Mouse (Mus musculus) telencephalon, adult 2 months (tissue): ENCODE measurements around the gene Nova2.

Source experiments
- DNase-seq: peaks from one replicate; pipeline ENCODE4 v3.0.0-alpha.2; 2011; ENCODE audit warnings: low read depth, low spot score

Nova2 gene

GRCm38 (mm10) chr7:18923711-18924191 lies 1.9 kb upstream of the Nova2 start:
- peak; percentile 53 for DNase-seq

- DNase-seq = no peak
Measured at GRCm38 (mm10) chr7:18924321-18924720, 1.4 kb upstream of the Nova2 start.

GRCm38 (mm10) chr7:18926041-18926790 lies 528 bp downstream of the Nova2 start:
- DNase-seq = no peak

- no peak for DNase-seq
Measured at GRCm38 (mm10) chr7:18926911-18927310, 1.2 kb downstream of the Nova2 start.

GRCm38 (mm10) chr7:18927759-18928158 lies 2.1 kb downstream of the Nova2 start:
- no peak for DNase-seq

GRCm38 (mm10) chr7:18942376-18942775 lies 16.7 kb downstream of the Nova2 start:
- DNase-seq = no peak

- DNase-seq = no peak
Measured at GRCm38 (mm10) chr7:18942815-18943214, 17.1 kb downstream of the Nova2 start.

GRCm38 (mm10) chr7:18948151-18948550 lies 22.5 kb downstream of the Nova2 start:
- no peak for DNase-seq

- peak; percentile 42 for DNase-seq
Measured at GRCm38 (mm10) chr7:18949781-18950522, 24.3 kb downstream of the Nova2 start.

- no peak for DNase-seq
Measured at GRCm38 (mm10) chr7:18950523-18951315, 25.0 kb downstream of the Nova2 start.

GRCm38 (mm10) chr7:18951397-18951796 lies 25.7 kb downstream of the Nova2 start:
- no peak for DNase-seq

GRCm38 (mm10) chr7:18957569-18958383 lies 32.1 kb downstream of the Nova2 start:
- peak; percentile 32 for DNase-seq

GRCm38 (mm10) chr7:18958384-18958766 lies 32.7 kb downstream of the Nova2 start:
- DNase-seq = no peak

- DNase-seq = no peak
Measured at GRCm38 (mm10) chr7:18959446-18959845, 33.8 kb downstream of the Nova2 start.

GRCm38 (mm10) chr7:18962171-18962792 lies 36.6 kb downstream of the Nova2 start:
- no peak for DNase-seq

GRCm38 (mm10) chr7:18962795-18963194 lies 37.1 kb downstream of the Nova2 start:
- DNase-seq = no peak

- no peak for DNase-seq
Measured at GRCm38 (mm10) chr7:18963294-18963843, 37.7 kb downstream of the Nova2 start.

- no peak for DNase-seq
Measured at GRCm38 (mm10) chr7:18965312-18965711, 39.6 kb downstream of the Nova2 start.

- DNase-seq = no peak
Measured at GRCm38 (mm10) chr7:18967603-18968002, 41.9 kb downstream of the Nova2 start.

- DNase-seq = no peak
Measured at GRCm38 (mm10) chr7:18970956-18971355, 45.3 kb downstream of the Nova2 start.
